In the genomic region with DNA sequence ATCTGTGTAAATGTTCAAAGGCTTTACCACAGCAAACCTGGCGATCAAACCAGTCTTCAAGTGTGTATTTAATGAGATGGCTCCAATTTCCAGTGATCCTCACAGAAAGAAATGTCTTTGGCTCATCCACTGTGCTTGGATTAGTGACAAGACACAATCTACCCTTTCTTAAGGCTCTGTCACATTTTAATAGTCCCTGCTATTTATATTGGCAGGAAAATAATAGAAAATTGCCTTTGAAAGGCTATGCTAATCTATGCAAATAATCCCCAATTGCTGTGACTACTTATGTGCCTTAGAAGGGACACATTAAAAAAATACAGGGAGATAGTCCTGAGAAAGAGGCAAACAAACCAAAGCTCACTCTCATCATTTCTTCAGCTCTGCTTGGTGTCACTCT, we compare ENCODE assay signal across 13 mouse cellular contexts.
"Had no signal": no experiment of that assay in that cellular context is flagged by ENCODE, and none has a peak within 500 bp of the region (broad histone marks: within the 10 kb centered on the region; RNA-seq: fewer than 3 reads in every experiment).

No protein-coding gene starts in this region.

- H3K9ac ChIP-seq: kidney, embryonic 15.5 days; liver, embryonic 13.5 days had no signal

- H3K4me1 ChIP-seq: kidney, embryonic 15.5 days; liver, embryonic 13.5 days; megakaryocyte, embryonic 14.5 days had no signal

- H3K27me3 ChIP-seq: kidney, embryonic 15.5 days; liver, embryonic 13.5 days; megakaryocyte, embryonic 14.5 days had no signal

- H3K4me3 ChIP-seq: kidney, embryonic 15.5 days; left cerebral cortex, adult 2 months; liver, embryonic 13.5 days; megakaryocyte, embryonic 14.5 days had no signal

- H3K27ac ChIP-seq: kidney, embryonic 15.5 days; left cerebral cortex, adult 2 months; liver, embryonic 13.5 days had no signal

- H3K9me3 ChIP-seq: kidney, embryonic 15.5 days; liver, embryonic 13.5 days; megakaryocyte, embryonic 14.5 days had no signal

- H3K36me3 ChIP-seq: kidney, embryonic 15.5 days; liver, embryonic 13.5 days had no signal

- DNase-seq: kidney, adult 8-10 months; kidney, postnatal 10 days; kidney, postnatal 36 days; layer of hippocampus, postnatal 36 days; liver, embryonic 13.5 days; lung, adult 2 months; thymus, adult 2 months; thymus, postnatal 14 days; thymus, postnatal 4 days had no signal

- H3K4me2 ChIP-seq: kidney, embryonic 15.5 days; liver, embryonic 13.5 days; midbrain, embryonic 11.5 days had no signal
